Comparison of ENCODE assay signal across 23 mouse cellular contexts in the genomic region with DNA sequence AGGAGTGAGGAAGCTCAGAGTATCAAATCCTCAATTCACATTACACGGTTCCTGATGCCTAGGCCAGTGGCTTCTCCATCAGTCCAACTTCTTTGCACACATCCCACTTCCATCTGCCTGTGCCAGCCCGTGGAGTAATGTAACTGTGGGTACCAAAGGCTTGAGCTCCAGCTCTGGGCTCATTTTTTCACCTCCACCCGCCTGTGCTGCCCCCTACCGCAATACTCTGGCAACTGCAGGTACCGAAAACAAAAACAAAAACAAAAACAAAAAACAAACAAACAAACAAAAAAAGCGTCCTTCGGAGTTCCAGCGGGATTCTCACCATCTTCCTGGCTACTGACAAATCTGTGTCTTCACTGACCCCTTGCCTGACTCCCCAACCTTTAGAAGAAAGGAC. TPM values are rescaled to one million over a fixed set of nuclear protein-coding genes. Genes with fewer than 3 reads are reported as not detected.
DNase-seq lines count a peak whose midpoint lies in the region; ATAC-seq and TF ChIP-seq lines count a peak whose summit lies in the region.
"Had no signal": no experiment of that assay in that cellular context is flagged by ENCODE, and none has a peak within 500 bp of the region (broad histone marks: within the 10 kb centered on the region; RNA-seq: fewer than 3 reads in every experiment).

No protein-coding gene starts in this region.

- no peak overlapping the region for H3K4me3 ChIP-seq in heart, adult 2 months
- no peak overlapping the region for H3K4me3 ChIP-seq in liver, adult 2 months (ENCODE audit: insufficient read depth, low read depth, low read length)
- H3K4me3 ChIP-seq in ES-Bruce4 (ENCODE audit: low read depth, low read length), result no peak overlapping the region
- H3K4me3 ChIP-seq in forebrain, postnatal 0 days (ENCODE audit: low read depth, low read length), result no peak overlapping the region
- H3K4me3 ChIP-seq: embryonic facial prominence, embryonic 15.5 days; forebrain, embryonic 10.5 days; heart, embryonic 15.5 days; hindbrain, embryonic 10.5 days; kidney, embryonic 15.5 days; liver, embryonic 13.5 days; megakaryocyte, embryonic 14.5 days; midbrain, embryonic 15.5 days; neural tube, embryonic 15.5 days had no signal

- TF ChIP-seq POLR2A in heart, adult 2 months (IDR thresholded peaks at IDR 0.05; ENCODE audit: insufficient read depth, low read depth, low read length), result no peak
- no peak for TF ChIP-seq POLR2A in liver, adult 2 months (IDR thresholded peaks at IDR 0.05; ENCODE audit: extremely low read depth, insufficient read depth, low read length)
- no peak for TF ChIP-seq POLR2A in ES-Bruce4 (IDR thresholded peaks at IDR 0.05; ENCODE audit: insufficient read depth, low read length)
- TF ChIP-seq POLR2A in brain, embryonic 14.5 days (IDR thresholded peaks at IDR 0.05; ENCODE audit: borderline replicate concordance, extremely low read depth, insufficient read depth, insufficient read length, poor library complexity, severe bottlenecking), result no peak

- no peak for DNase-seq in heart, adult 2 months
- DNase-seq in heart, postnatal 10 days, result no peak
- no peak for DNase-seq in liver, adult 2 months (ENCODE audit: extremely low read depth, low read depth, low spot score)
- no peak for DNase-seq in liver
- no peak for DNase-seq in brain, embryonic 14.5 days (ENCODE audit: low read depth)
- no peak for DNase-seq in forebrain, postnatal 0 days
- DNase-seq: adrenal gland, adult 8-10 months; cerebellum, adult 11-12 months; gastrocnemius, postnatal 10 days; layer of hippocampus, postnatal 36 days; liver, embryonic 13.5 days; spleen, adult 18-20 months; thymus, adult 18-20 months had no signal

- intact Hi-C loops in heart, adult 2 months (cut with DNase I), result no loop called here
- intact Hi-C loops in heart, postnatal 10 days (cut with DNase I), result no loop called here

- H3K9ac ChIP-seq in heart, adult 2 months (ENCODE audit: low read depth, low read length), result no peak overlapping the region
- H3K9ac ChIP-seq in liver, adult 2 months (ENCODE audit: low read depth, low read length), result no peak overlapping the region
- H3K9ac ChIP-seq in ES-Bruce4 (ENCODE audit: low read depth, poor library complexity, severe bottlenecking), result no peak overlapping the region
- no peak overlapping the region for H3K9ac ChIP-seq in forebrain, postnatal 0 days
- H3K9ac ChIP-seq: embryonic facial prominence, embryonic 15.5 days; heart, embryonic 15.5 days; kidney, embryonic 15.5 days; liver, embryonic 13.5 days; midbrain, embryonic 15.5 days; neural tube, embryonic 15.5 days had no signal

- H3K9me3 ChIP-seq in ES-Bruce4 (replicated peaks; ENCODE audit: control insufficient read depth, insufficient read depth, low read length, poor library complexity, severe bottlenecking), result 0 out of 2 replicates have a peak, but pooled peaks cover 3% of the 10 kb centered on the region
- no peaks in the 10 kb centered on the region for H3K9me3 ChIP-seq in forebrain, postnatal 0 days (ENCODE audit: low read length)
- H3K9me3 ChIP-seq: embryonic facial prominence, embryonic 15.5 days; forebrain, embryonic 10.5 days; heart, embryonic 15.5 days; hindbrain, embryonic 10.5 days; kidney, embryonic 15.5 days; liver, embryonic 13.5 days; megakaryocyte, embryonic 14.5 days; midbrain, embryonic 15.5 days; neural tube, embryonic 15.5 days had no signal

- H3K27me3 ChIP-seq in heart, adult 2 months (ENCODE audit: control insufficient read depth, insufficient read depth, low read length), result no peaks in the 10 kb centered on the region
- no peaks in the 10 kb centered on the region for H3K27me3 ChIP-seq in liver, adult 2 months (ENCODE audit: control insufficient read depth, insufficient read depth, low read length)
- H3K27me3 ChIP-seq in ES-Bruce4 (ENCODE audit: control insufficient read depth, insufficient read depth, low read length, poor library complexity, severe bottlenecking), result no peaks in the 10 kb centered on the region
- no peaks in the 10 kb centered on the region for H3K27me3 ChIP-seq in forebrain, postnatal 0 days (ENCODE audit: insufficient read depth, low read length)
- H3K27me3 ChIP-seq: CH12.LX; embryonic facial prominence, embryonic 15.5 days; heart, embryonic 15.5 days; kidney, embryonic 15.5 days; liver, embryonic 13.5 days; midbrain, embryonic 15.5 days; neural tube, embryonic 15.5 days had no signal

- H3K4me2 ChIP-seq in forebrain, postnatal 0 days (ENCODE audit: low read depth), result no peak overlapping the region
- H3K4me2 ChIP-seq: embryonic facial prominence, embryonic 15.5 days; heart, embryonic 15.5 days; kidney, embryonic 15.5 days; liver, embryonic 13.5 days; midbrain, embryonic 15.5 days; neural tube, embryonic 15.5 days had no signal

- no peak for ATAC-seq in forebrain, postnatal 0 days
- ATAC-seq: midbrain, embryonic 15.5 days had no signal

- H3K4me1 ChIP-seq in heart, adult 2 months (ENCODE audit: control insufficient read depth, insufficient read depth, low read length), result peaks cover 5% of the 10 kb centered on the region
- H3K4me1 ChIP-seq in liver, adult 2 months (ENCODE audit: control insufficient read depth, insufficient read depth, low read length), result peaks cover 3% of the 10 kb centered on the region; the same call in 1 of the 2 replicates
- H3K4me1 ChIP-seq in ES-Bruce4 (ENCODE audit: control insufficient read depth, insufficient read depth, low read length), result no peaks in the 10 kb centered on the region
- no peaks in the 10 kb centered on the region for H3K4me1 ChIP-seq in forebrain, postnatal 0 days (ENCODE audit: insufficient read depth)
- H3K4me1 ChIP-seq: embryonic facial prominence, embryonic 15.5 days; kidney, embryonic 15.5 days; megakaryocyte, embryonic 14.5 days; midbrain, embryonic 15.5 days; neural tube, embryonic 15.5 days had no signal

- no peak overlapping the region for H3K27ac ChIP-seq in heart, adult 2 months
- no peak overlapping the region for H3K27ac ChIP-seq in liver, adult 2 months (replicated peaks; ENCODE audit: insufficient read depth, low read depth, low read length)
- H3K27ac ChIP-seq in ES-Bruce4 (ENCODE audit: insufficient read depth, low read length), result no peak overlapping the region
- H3K27ac ChIP-seq in forebrain, postnatal 0 days (ENCODE audit: low read depth, low read length), result no peak overlapping the region
- H3K27ac ChIP-seq: embryonic facial prominence, embryonic 15.5 days; forebrain, embryonic 10.5 days; heart, embryonic 15.5 days; hindbrain, embryonic 10.5 days; kidney, embryonic 15.5 days; liver, embryonic 13.5 days; midbrain, embryonic 15.5 days; neural tube, embryonic 15.5 days had no signal

- TF ChIP-seq CTCF in heart, adult 2 months (IDR thresholded peaks at IDR 0.05), result peak; percentile 44
- TF ChIP-seq CTCF in liver, adult 2 months (IDR thresholded peaks at IDR 0.05; ENCODE audit: low read depth, low read length), result peak; percentile 21; the same call in 1 of the 2 replicates
- TF ChIP-seq CTCF in ES-Bruce4 (IDR thresholded peaks at IDR 0.05; ENCODE audit: low read depth, low read length), result peak; percentile 54
- peak; percentile 22; the same call in 1 of the 2 replicates for TF ChIP-seq CTCF in brain, embryonic 14.5 days (IDR thresholded peaks at IDR 0.05; ENCODE audit: borderline replicate concordance, extremely low read depth, insufficient read depth, insufficient read length)
- no peak for TF ChIP-seq CTCF in forebrain, postnatal 0 days (IDR thresholded peaks at IDR 0.05; ENCODE audit: low read depth)

- no peak for TF ChIP-seq EP300 in heart, adult 2 months (IDR thresholded peaks at IDR 0.05; ENCODE audit: insufficient read depth, low read depth, low read length)
- no peak for TF ChIP-seq EP300 in ES-Bruce4 (IDR thresholded peaks at IDR 0.05; ENCODE audit: insufficient read depth, low read depth, low read length)

- WGBS in heart, adult 2 months, result 83% methylated on average over 8 of the region's 8 CpGs
- WGBS in liver, adult 2 months, result 79% methylated on average over 8 of the region's 8 CpGs
- 85% methylated on average over 8 of the region's 8 CpGs for WGBS in forebrain, postnatal 0 days

- H3K36me3 ChIP-seq in heart, adult 2 months (ENCODE audit: control insufficient read depth, insufficient read depth, low read length), result no peaks in the 10 kb centered on the region
- no peaks in the 10 kb centered on the region for H3K36me3 ChIP-seq in liver, adult 2 months (ENCODE audit: control insufficient read depth, insufficient read depth, low read length)
- H3K36me3 ChIP-seq in ES-Bruce4 (ENCODE audit: control insufficient read depth, insufficient read depth, low read length, poor library complexity, severe bottlenecking), result no peaks in the 10 kb centered on the region
- H3K36me3 ChIP-seq in forebrain, postnatal 0 days (ENCODE audit: insufficient read depth), result no peaks in the 10 kb centered on the region
- H3K36me3 ChIP-seq: embryonic facial prominence, embryonic 15.5 days; forebrain, embryonic 10.5 days; heart, embryonic 15.5 days; hindbrain, embryonic 10.5 days; kidney, embryonic 15.5 days; liver, embryonic 13.5 days; midbrain, embryonic 15.5 days; neural tube, embryonic 15.5 days had no signal

- H3K79me2 ChIP-seq in heart, adult 2 months (replicated peaks; ENCODE audit: control insufficient read depth, insufficient read depth, low read length), result no peaks in the 10 kb centered on the region
- no peaks in the 10 kb centered on the region for H3K79me2 ChIP-seq in liver, adult 2 months (ENCODE audit: control insufficient read depth, insufficient read depth, low read length)

RNA-seq across cellular contexts. Expression of gene Morf4l1, which starts 20.9 kb away (rescaled TPM):
- 100 to 1,000 TPM; 213 to 276 TPM for total RNA-seq in heart, adult 2 months (2021)
- 119 and 283 TPM in 2 replicates for polyA plus RNA-seq in heart, adult 2 months (2012; rRNA removed)
- 100 to 1,000 TPM; 292 to 311 TPM for total RNA-seq in heart, postnatal 10 days (2021)
- total RNA-seq in liver, adult 2 months (2014; rRNA removed), result 144 and 161 TPM in 2 replicates
- 56.1 and 67.4 TPM in 2 replicates for polyA plus RNA-seq in liver, adult 2 months (2012; rRNA removed)
- polyA plus RNA-seq in ES-Bruce4 (2011; ENCODE audit: insufficient read depth, insufficient read length, low read depth, missing spikeins), result 647 and 696 TPM in 2 replicates
- polyA plus RNA-seq in brain, embryonic 14.5 days (2012; rRNA removed), result 449 and 465 TPM in 2 replicates
- 295 and 321 TPM in 2 replicates for total RNA-seq in forebrain, postnatal 0 days (2014; rRNA removed)
- polyA plus RNA-seq in forebrain, postnatal 0 days (2015; fragmentation: Nextera tagmentation; extraction: Ambion mirVana), result 636 and 638 TPM in 2 replicates

RNA-seq across cellular contexts. Expression of gene Adamts7, which starts 27.4 kb away (rescaled TPM):
- 10 to 100 TPM; 11.8 to 14.5 TPM for total RNA-seq in heart, adult 2 months (2021)
- polyA plus RNA-seq in heart, adult 2 months (2012; rRNA removed), result 36.3 and 56.3 TPM in 2 replicates
- total RNA-seq in heart, postnatal 10 days (2021), result 10 to 100 TPM; 21.8 to 24.0 TPM
- 2.7 and 5.1 TPM in 2 replicates for total RNA-seq in liver, adult 2 months (2014; rRNA removed)
- 11.0 and 21.8 TPM in 2 replicates for polyA plus RNA-seq in liver, adult 2 months (2012; rRNA removed)
- 4.2 and 4.7 TPM in 2 replicates for polyA plus RNA-seq in ES-Bruce4 (2011; ENCODE audit: insufficient read depth, insufficient read length, low read depth, missing spikeins)
- polyA plus RNA-seq in brain, embryonic 14.5 days (2012; rRNA removed), result 35.5 and 43.3 TPM in 2 replicates
- total RNA-seq in forebrain, postnatal 0 days (2014; rRNA removed), result 10.9 and 15.9 TPM in 2 replicates
- polyA plus RNA-seq in forebrain, postnatal 0 days (2015; fragmentation: Nextera tagmentation; extraction: Ambion mirVana), result 4.1 and 4.9 TPM in 2 replicates
